Mouse (Mus musculus) granulocyte monocyte progenitor cell, adult 5-6 weeks (primary cell): ENCODE measurements around the gene Oaf. TPM values are rescaled to one million over a fixed set of nuclear protein-coding genes. Genes with fewer than 3 reads are reported as not detected.

Source experiments
- ATAC-seq: replicated peaks from 2 replicates; pipeline ENCODE4 v1.8.0; 2016; ENCODE audit warnings: mild to moderate bottlenecking, moderate TSS enrichment, inconsistent platforms; ENCODE audit not compliant: poor library complexity, severe bottlenecking
- total RNA-seq, 2 experiments: library from RNA; stranded (forward) in 1 of 2; stranded (reverse) in 1 of 2; fragments of 200-712, 200-1000 nt in 1 of 2; fragments of >200 nt in 1 of 2; fragmentation: Nextera tagmentation in 1 of 2; gene quantifications; 2 replicates each; pipeline ENCODE4 v1.2.3; 2014 to 2017

Oaf gene
- total RNA-seq, 2 experiments from 2014 or later, result 11.6 to 14.2 TPM

- peak; percentile 59 for ATAC-seq
Measured at GRCm38 (mm10) chr9:43246738-43247180, 7.0 kb upstream of the Oaf start.

GRCm38 (mm10) chr9:43245801-43246570, 6.3 kb upstream of the Oaf start:
- peak; percentile 68 for ATAC-seq

DNA sequence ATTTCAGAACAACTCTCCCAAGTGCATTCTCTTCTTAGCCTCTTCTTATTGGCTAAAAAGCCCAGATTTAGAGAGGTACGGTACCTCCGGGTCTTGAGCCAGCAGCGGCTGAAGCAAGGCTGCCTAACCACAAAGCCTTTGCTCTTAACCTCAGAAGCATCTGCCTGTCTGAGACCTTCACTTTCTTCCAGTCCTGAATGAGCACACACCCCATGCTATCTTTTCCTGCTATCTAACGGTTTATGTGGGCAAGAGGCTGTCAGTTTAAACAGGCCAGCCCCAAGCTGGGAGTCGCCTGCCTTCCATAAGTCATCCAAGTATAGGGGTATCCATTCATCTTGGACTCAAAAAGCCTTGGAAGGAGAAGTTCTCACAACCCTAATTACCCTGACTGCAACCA, 2.7 kb upstream of the Oaf start:
- peak; percentile 34 for ATAC-seq

- ATAC-seq, result no peak
Measured at GRCm38 (mm10) chr9:43241970-43242369, 2.3 kb upstream of the Oaf start.

DNA sequence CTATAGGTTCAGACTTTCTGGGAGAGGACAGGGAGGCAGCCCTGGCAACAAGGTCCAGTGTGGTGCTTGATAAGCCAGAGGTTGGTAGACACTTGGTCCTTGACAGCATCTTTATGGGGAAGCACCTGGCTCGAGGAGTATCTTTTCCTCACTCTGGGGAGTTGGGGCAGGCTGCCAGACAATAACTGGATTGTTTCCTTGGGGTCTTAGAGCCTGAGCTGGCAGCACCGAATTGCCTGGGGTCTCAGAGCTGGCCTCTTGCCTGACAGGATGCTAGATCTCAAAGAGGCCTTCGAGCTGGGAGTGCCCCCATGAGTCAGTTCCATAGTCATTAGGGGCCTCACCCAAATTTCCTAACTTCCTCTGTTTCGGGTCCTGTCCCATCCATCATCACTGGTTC, 1.6 kb upstream of the Oaf start:
- ATAC-seq, result no peak

GRCm38 (mm10) chr9:43240594-43240900, 836 bp upstream of the Oaf start:
- no peak for ATAC-seq

DNA sequence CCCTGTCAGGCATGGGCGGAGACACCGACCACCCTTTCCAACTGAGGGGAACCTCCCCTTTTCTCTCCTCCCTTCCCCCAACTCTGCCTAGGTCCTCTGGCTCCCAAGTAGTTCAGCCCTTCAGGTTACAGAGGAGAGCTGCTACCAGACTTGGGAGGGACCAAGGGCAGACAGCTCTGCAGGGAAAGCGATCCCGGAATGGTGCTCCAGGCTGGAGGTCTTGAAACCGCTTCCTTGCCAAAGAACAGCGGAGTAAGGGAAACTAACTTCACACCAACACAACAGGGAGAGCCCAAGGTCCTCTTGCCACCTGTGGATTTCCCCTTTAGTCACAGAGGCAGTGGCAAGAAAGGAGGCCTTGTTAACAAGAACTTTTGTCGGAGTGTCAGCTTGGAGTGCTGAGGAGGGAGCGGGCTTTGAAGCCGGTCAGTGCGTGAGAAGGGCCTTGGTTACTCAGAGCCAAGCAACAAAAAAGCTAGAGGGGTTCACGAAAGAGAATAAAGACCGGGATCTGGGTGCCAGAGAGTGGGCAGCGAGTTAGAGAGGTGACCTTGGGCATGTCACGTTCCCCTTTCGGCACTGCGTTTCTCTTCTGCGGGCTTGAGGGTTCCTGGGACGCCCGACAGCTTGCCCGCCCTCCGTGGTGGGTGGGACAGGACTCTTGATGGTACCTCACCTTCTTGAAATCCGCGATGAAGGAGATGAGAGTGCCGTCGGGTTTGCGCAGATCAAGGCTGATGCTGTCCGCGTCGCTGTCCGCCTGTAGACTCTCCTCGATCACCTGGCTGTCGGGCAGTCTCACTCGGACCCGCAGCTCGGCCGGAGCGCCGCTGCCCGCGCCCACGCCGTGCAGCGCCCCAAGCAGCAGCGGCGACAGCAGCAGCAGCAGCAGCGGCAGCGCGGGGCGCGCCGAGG, 823 bp downstream of the Oaf start:
- ATAC-seq, result no peak

- ATAC-seq, result no peak
Measured at GRCm38 (mm10) chr9:43238167-43238566, 1.5 kb downstream of the Oaf start.

- ATAC-seq, result no peak
Measured at GRCm38 (mm10) chr9:43237111-43237775, 2.5 kb downstream of the Oaf start.

DNA sequence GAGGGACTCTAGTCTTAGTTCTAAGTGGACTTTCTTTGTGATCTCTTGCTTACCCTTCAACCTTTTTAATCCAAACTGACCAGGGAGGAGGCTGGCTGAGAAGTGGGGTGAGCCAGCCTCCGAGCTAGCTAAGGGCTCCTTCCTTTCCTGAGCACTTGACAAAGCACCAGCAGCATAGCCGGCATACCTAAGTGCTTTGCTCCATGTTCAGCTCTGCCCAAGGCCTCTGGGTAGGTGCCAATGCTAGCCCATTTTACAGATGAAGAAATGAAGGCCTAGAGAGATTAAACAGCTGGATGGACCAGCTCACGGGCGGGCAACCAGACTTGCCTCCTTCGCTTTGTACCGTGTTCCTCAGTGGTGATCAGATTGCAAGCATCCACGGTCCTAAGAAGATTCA, 3.1 kb downstream of the Oaf start:
- no peak for ATAC-seq

GRCm38 (mm10) chr9:43236106-43236505, 3.6 kb downstream of the Oaf start:
- no peak for ATAC-seq

DNA sequence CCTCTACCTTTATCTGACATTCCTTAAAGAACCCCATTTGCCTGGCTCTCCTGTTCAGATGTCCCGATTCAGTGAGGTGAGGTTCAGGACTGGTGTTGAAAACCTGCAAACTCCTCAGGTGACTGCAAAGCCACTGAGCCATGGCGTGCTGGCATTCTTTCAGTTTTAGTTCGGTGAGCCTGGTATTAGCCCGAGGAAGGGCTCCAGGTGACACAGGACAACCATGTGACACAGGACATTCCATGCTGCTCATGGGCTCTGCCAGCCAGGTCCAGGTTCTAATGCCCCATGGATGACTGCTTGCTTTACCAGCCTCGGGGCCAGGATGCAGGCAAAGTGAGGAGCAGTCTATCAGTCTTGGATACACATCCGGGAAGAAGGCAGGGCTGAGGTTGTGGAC, 4.4 kb downstream of the Oaf start:
- ATAC-seq, result no peak

DNA sequence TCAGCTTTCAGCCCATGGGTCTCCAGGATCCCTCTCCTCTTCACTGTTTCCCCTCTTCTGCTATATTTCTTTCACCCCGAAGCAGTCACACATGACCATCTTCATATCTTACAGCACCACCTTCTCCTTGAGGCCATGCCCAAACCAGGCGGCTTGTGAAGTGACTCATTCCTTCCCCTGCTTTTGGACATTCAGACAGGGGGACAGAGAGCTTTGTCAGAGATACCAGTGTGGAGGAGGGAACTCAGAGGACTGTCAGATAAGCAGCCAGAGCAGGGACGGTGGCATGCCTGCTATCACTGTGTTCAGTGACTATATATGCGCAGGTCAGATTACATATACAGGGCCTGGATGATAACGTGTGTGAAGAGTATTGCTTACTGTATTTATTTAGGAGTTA, 5.2 kb downstream of the Oaf start:
- ATAC-seq, result no peak

DNA sequence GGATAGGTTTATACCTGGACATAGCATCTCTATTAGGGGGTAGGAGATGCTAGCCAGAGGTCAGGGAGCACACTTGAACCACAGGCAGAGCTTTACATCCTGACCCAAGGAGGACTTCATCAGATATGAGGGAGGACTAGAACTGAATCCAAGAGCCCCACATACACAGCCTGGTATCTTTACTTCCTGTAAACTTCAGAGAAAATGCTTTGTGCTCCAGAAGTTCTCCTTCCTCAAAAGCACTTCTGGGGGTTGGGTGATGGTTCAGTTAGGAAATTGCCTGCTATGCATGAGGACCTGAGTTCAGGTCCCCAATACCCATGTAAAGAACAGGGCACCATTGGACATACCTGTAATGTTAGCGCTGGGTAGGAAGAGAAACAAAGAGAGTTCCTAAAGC, 6.2 kb downstream of the Oaf start:
- ATAC-seq, result peak; percentile 10; the same call in 1 of the 2 replicates

- ATAC-seq, result no peak
Measured at GRCm38 (mm10) chr9:43233044-43233443, 6.7 kb downstream of the Oaf start.

- ATAC-seq, result no peak
Measured at GRCm38 (mm10) chr9:43232286-43232685, 7.4 kb downstream of the Oaf start.

DNA sequence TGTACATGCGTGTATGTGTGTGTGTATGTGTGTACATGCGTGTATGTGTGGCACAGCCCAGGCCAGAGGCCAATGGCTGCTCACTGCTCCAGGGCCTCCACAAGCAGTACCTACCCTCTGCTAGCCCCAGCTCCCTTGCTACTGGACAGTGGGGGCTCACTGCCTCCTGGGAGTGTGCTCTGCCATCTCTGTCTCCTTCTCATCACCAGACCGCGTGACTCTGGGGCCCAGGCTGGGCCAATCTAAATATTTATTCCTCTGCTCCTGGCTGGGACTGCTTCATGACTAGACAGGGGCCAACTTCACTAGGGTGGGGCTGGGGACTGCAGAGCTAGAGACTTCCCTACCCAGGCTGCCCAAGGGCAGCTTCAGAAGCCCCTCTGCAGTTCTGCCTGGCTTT, 7.9 kb downstream of the Oaf start:
- no peak for ATAC-seq

GRCm38 (mm10) chr9:43230886-43231285, 8.8 kb downstream of the Oaf start:
- no peak for ATAC-seq

- ATAC-seq, result no peak
Measured at GRCm38 (mm10) chr9:43229962-43230361, 9.7 kb downstream of the Oaf start.

DNA sequence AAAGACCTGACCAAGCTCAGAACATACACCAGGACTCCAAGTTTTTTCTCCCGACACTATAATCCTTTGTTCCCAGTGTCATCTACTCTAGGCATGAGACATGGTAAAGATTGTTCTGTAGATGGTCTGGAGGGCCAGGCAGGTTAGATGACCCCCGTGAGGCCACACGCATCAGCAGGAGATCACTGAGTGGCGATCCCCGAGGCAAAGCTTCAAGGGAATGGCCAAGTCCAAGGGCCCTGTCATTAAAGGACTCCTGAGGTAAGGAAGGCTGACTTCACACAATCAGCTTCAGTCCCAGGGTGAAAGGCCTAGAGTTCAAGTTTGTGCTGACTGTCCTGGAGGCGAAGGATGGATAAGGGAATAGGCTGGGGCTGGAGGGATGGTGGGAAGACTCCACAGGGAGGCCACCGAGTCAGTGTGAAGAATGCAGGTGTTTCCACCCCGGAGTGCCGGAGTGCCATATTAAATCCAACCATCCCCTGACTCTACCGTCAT, 10.3 kb downstream of the Oaf start:
- ATAC-seq, result no peak

GRCm38 (mm10) chr9:43228745-43229144, 11.0 kb downstream of the Oaf start:
- ATAC-seq, result no peak
